Mouse (Mus musculus) neural tube, embryonic 15.5 days (tissue): ENCODE measurements around the gene Ptprd. TPM values are rescaled to one million over a fixed set of nuclear protein-coding genes. Genes with fewer than 3 reads are reported as not detected.
A peak's percentile ranks its signal among the peaks of the same experiment; 100 is the strongest.

Experiments
- ATAC-seq: fragments of 200-750 bp; cut with Nextera tagmentation; 2 replicates; pipeline ENCODE4 v1.8.0; 2017; ENCODE audit warnings: mild to moderate bottlenecking, moderate TSS enrichment, moderate library complexity; ENCODE audit not compliant: low FRiP score
- H3K27ac ChIP-seq: fragments of 300-500 bp; sonication (generic); replicated peaks from 2 replicates; pipeline ENCODE4 v1.5.1; 2015; ENCODE audit warnings: mild to moderate bottlenecking, inconsistent platforms
- H3K27me3 ChIP-seq: fragments of 300-500 bp; sonication (generic); replicated peaks from 2 replicates; pipeline ENCODE4 v1.6.1; 2015; ENCODE audit warnings: inconsistent platforms
- H3K36me3 ChIP-seq: fragments of 300-500 bp; sonication (generic); 2 replicates; pipeline ENCODE4 v1.6.1; 2015; ENCODE audit warnings: inconsistent platforms
- H3K4me1 ChIP-seq: fragments of 300-500 bp; sonication (generic); 2 replicates; pipeline ENCODE4 v1.6.1; 2015; ENCODE audit warnings: inconsistent platforms
- H3K4me2 ChIP-seq: fragments of 300-500 bp; sonication (generic); 2 replicates; pipeline ENCODE4 v1.6.1; 2015; ENCODE audit warnings: inconsistent platforms, mild to moderate bottlenecking, moderate library complexity
- H3K4me3 ChIP-seq: fragments of 300-500 bp; sonication (generic); replicated peaks from 2 replicates; pipeline ENCODE4 v1.5.1; 2015; ENCODE audit warnings: mild to moderate bottlenecking, inconsistent platforms
- H3K9ac ChIP-seq: fragments of 300-500 bp; sonication (generic); replicated peaks from 2 replicates; pipeline ENCODE4 v1.6.1; 2015; ENCODE audit warnings: mild to moderate bottlenecking, inconsistent platforms
- H3K9me3 ChIP-seq: fragments of 300-500 bp; sonication (generic); replicated peaks from 2 replicates; pipeline ENCODE4 v1.6.1; 2016; ENCODE audit warnings: inconsistent platforms
- WGBS: fragments of 180-500 bp; shearing (Covaris S2); methylation state at CpG from one replicate; pipeline ENCODE4 v1.1.7; 2015; ENCODE audit warnings: mixed read lengths; 5-methylcytosine and 5-hydroxymethylcytosine counted together
- polyA plus RNA-seq: library from polyadenylated mRNA; unstranded; fragments of >200 nt; fragmentation: Nextera tagmentation; extraction: Ambion mirVana; gene quantifications from 2 replicates; pipeline ENCODE4 v1.2.1, GENCODE M21; 2015

Gene Ptprd
- polyA plus RNA-seq, 1 experiment from 2014 or later = 96.1 TPM

- Histone ChIP-seq H3K9ac (no peak overlapping the region), H3K36me3 (no peaks in the 10 kb centered on the region), H3K9me3 (no peaks in the 10 kb centered on the region), H3K4me3 (no peak overlapping the region), H3K4me1 (no peaks in the 10 kb centered on the region), H3K27me3 (no peaks in the 10 kb centered on the region), H3K27ac (no peak overlapping the region), H3K4me2 (no peak overlapping the region)
- no peak for ATAC-seq
- 65% methylated on average over 1 of the region's 1 CpGs for WGBS
Measured at GRCm38 (mm10) chr4:77655669-77656068, 556.1 kb downstream of the Ptprd start.

GRCm38 (mm10) chr4:77649615-77650325 lies 562.0 kb downstream of the Ptprd start:
- H3K27ac ChIP-seq = no peak overlapping the region
- no peak overlapping the region for H3K4me2 ChIP-seq
- WGBS = 87% methylated on average over 3 of the region's 3 CpGs
- H3K27me3 ChIP-seq = no peaks in the 10 kb centered on the region
- no peaks in the 10 kb centered on the region for H3K9me3 ChIP-seq
- no peaks in the 10 kb centered on the region for H3K4me1 ChIP-seq
- no peaks in the 10 kb centered on the region for H3K36me3 ChIP-seq
- no peak overlapping the region for H3K9ac ChIP-seq
- ATAC-seq = no peak
- H3K4me3 ChIP-seq = no peak overlapping the region

GRCm38 (mm10) chr4:77648911-77649310 lies 562.9 kb downstream of the Ptprd start:
- 90% methylated on average over 2 of the region's 2 CpGs for WGBS
- H3K9me3 ChIP-seq = no peaks in the 10 kb centered on the region

GRCm38 (mm10) chr4:77647451-77648137 lies 564.2 kb downstream of the Ptprd start:
- Histone ChIP-seq H3K27me3 (no peaks in the 10 kb centered on the region), H3K4me2 (no peak overlapping the region), H3K4me3 (no peak overlapping the region), H3K9me3 (no peaks in the 10 kb centered on the region), H3K4me1 (no peaks in the 10 kb centered on the region), H3K36me3 (no peaks in the 10 kb centered on the region), H3K9ac (no peak overlapping the region), H3K27ac (no peak overlapping the region)
- WGBS = 86% methylated on average over 5 of the region's 5 CpGs
- no peak for ATAC-seq

More at GRCm38 (mm10) chr4:77648911-77649310, 562.9 kb downstream of the Ptprd start:
- Histone ChIP-seq H3K27ac (no peak overlapping the region), H3K36me3 (no peaks in the 10 kb centered on the region), H3K9ac (no peak overlapping the region), H3K4me2 (no peak overlapping the region), H3K27me3 (no peaks in the 10 kb centered on the region), H3K4me3 (no peak overlapping the region), H3K4me1 (no peaks in the 10 kb centered on the region)
- ATAC-seq = no peak

- Histone ChIP-seq H3K27me3 (no peaks in the 10 kb centered on the region), H3K9me3 (no peaks in the 10 kb centered on the region), H3K36me3 (no peaks in the 10 kb centered on the region), H3K4me2 (no peak overlapping the region), H3K27ac (no peak overlapping the region), H3K9ac (no peak overlapping the region), H3K4me3 (no peak overlapping the region), H3K4me1 (0 out of 2 replicates have a peak, but pooled peaks cover 4% of the 10 kb centered on the region)
- no peak for ATAC-seq
Measured at GRCm38 (mm10) chr4:77644435-77644834, 567.3 kb downstream of the Ptprd start.

GRCm38 (mm10) chr4:77640022-77640421 lies 571.7 kb downstream of the Ptprd start:
- Histone ChIP-seq H3K9me3 (no peaks in the 10 kb centered on the region), H3K4me3 (no peak overlapping the region), H3K27ac (no peak overlapping the region), H3K4me1 (0 out of 2 replicates have a peak, but pooled peaks cover 4% of the 10 kb centered on the region), H3K4me2 (no peak overlapping the region), H3K36me3 (no peaks in the 10 kb centered on the region), H3K9ac (no peak overlapping the region), H3K27me3 (no peaks in the 10 kb centered on the region)
- 45% methylated on average over 7 of the region's 7 CpGs for WGBS
- ATAC-seq = no peak

GRCm38 (mm10) chr4:77613129-77613528 lies 598.6 kb downstream of the Ptprd start:
- 28% methylated on average over 1 of the region's 1 CpGs for WGBS

GRCm38 (mm10) chr4:77586624-77587023 lies 625.1 kb downstream of the Ptprd start:
- H3K4me2 ChIP-seq = no peak overlapping the region
- H3K9ac ChIP-seq = no peak overlapping the region
- H3K27me3 ChIP-seq = no peaks in the 10 kb centered on the region
- H3K4me3 ChIP-seq = no peak overlapping the region
- 74% methylated on average over 1 of the region's 1 CpGs for WGBS
- no peaks in the 10 kb centered on the region for H3K9me3 ChIP-seq
- H3K36me3 ChIP-seq = no peaks in the 10 kb centered on the region
- H3K4me1 ChIP-seq = no peaks in the 10 kb centered on the region
- no peak overlapping the region for H3K27ac ChIP-seq
- ATAC-seq = no peak

More at GRCm38 (mm10) chr4:77613129-77613528, 598.6 kb downstream of the Ptprd start:
- Histone ChIP-seq H3K4me2 (no peak overlapping the region), H3K27me3 (no peaks in the 10 kb centered on the region), H3K4me3 (no peak overlapping the region), H3K9me3 (no peaks in the 10 kb centered on the region), H3K4me1 (0 out of 2 replicates have a peak, but pooled peaks cover 3% of the 10 kb centered on the region), H3K9ac (no peak overlapping the region), H3K27ac (no peak overlapping the region), H3K36me3 (no peaks in the 10 kb centered on the region)
- ATAC-seq = peak; percentile 57

- H3K4me1 ChIP-seq = no peaks in the 10 kb centered on the region
- H3K27me3 ChIP-seq = no peaks in the 10 kb centered on the region
- WGBS = 63% methylated on average over 1 of the region's 1 CpGs
- no peaks in the 10 kb centered on the region for H3K9me3 ChIP-seq
- no peak overlapping the region for H3K4me3 ChIP-seq
- no peak for ATAC-seq
- H3K36me3 ChIP-seq = no peaks in the 10 kb centered on the region
- H3K4me2 ChIP-seq = no peak overlapping the region
- H3K9ac ChIP-seq = no peak overlapping the region
- H3K27ac ChIP-seq = no peak overlapping the region
Measured at GRCm38 (mm10) chr4:77586222-77586621, 625.5 kb downstream of the Ptprd start.

- Histone ChIP-seq H3K4me2 (no peak overlapping the region), H3K4me1 (no peaks in the 10 kb centered on the region), H3K9me3 (no peaks in the 10 kb centered on the region), H3K9ac (no peak overlapping the region), H3K4me3 (no peak overlapping the region), H3K27ac (no peak overlapping the region), H3K36me3 (no peaks in the 10 kb centered on the region), H3K27me3 (no peaks in the 10 kb centered on the region)
- ATAC-seq = peak; percentile 84
- 18% methylated on average over 14 of the region's 14 CpGs for WGBS
Measured at GRCm38 (mm10) chr4:77558404-77559202, 653.2 kb downstream of the Ptprd start.

GRCm38 (mm10) chr4:77555841-77556240 lies 655.9 kb downstream of the Ptprd start:
- no peak for ATAC-seq
- H3K9ac ChIP-seq = no peak overlapping the region

More at GRCm38 (mm10) chr4:77555841-77556240, 655.9 kb downstream of the Ptprd start:
- H3K4me3 ChIP-seq = no peak overlapping the region
- H3K4me1 ChIP-seq = no peaks in the 10 kb centered on the region
- H3K27ac ChIP-seq = no peak overlapping the region
- H3K9me3 ChIP-seq = no peaks in the 10 kb centered on the region
- no peaks in the 10 kb centered on the region for H3K36me3 ChIP-seq
- H3K27me3 ChIP-seq = no peaks in the 10 kb centered on the region
- 68% methylated on average over 4 of the region's 4 CpGs for WGBS
- no peak overlapping the region for H3K4me2 ChIP-seq
